Mouse (Mus musculus): Measurements from ENCODE around the gene Gm20538.

DNA sequence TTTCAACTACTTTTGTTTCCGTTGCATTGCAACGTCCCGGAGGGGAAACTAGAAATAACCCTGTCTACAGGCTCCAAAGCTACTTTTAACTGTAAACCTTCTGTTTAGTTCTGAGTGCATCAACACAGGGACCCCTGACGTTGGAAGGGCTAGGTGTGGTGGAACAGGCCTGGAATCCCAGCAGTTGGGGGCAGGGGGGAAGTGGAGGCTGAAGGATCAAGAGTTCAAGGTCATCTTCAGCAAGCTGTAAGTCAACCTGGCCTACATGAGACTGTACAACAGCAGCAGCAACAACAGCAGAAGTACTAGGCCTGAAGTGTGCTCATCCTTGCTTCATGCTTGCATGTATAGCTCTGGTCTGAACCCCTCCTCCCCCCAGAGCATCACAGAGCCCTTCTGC lies 35.4 kb upstream of the Gm20538 start:
- no peak for TF ChIP-seq CTCF (IDR thresholded peaks at IDR 0.05; ENCODE audit: low read depth, low read length)
- TF ChIP-seq GATA1 (IDR thresholded peaks at IDR 0.05; ENCODE audit: borderline replicate concordance, low read length) = no peak
- no peak for TF ChIP-seq TAL1 (conservative IDR thresholded peaks at IDR 0.05; ENCODE audit: low read depth, low read length)
